Mouse (Mus musculus) embryonic facial prominence, embryonic 13.5 days (tissue): Measurements from ENCODE around the gene Psme1. TPM values are rescaled to one million over a fixed set of nuclear protein-coding genes. Genes with fewer than 3 reads are reported as not detected.

Experiments
- ATAC-seq: fragments of 200-750 bp; cut with Nextera tagmentation; 2 replicates; pipeline ENCODE4 v1.8.0; 2017; ENCODE audit warnings: low read depth; ENCODE audit not compliant: insufficient number of reproducible peaks, insufficient read depth, low FRiP score, low TSS enrichment
- H3K27ac ChIP-seq: fragments of 300-500 bp; sonication (generic); 2 replicates; pipeline ENCODE4 v1.5.1; 2015; ENCODE audit warnings: moderate library complexity, mild to moderate bottlenecking, inconsistent platforms
- H3K27me3 ChIP-seq: fragments of 300-500 bp; sonication (generic); 2 replicates; pipeline ENCODE4 v1.6.1; 2015; ENCODE audit warnings: mild to moderate bottlenecking, inconsistent platforms
- H3K36me3 ChIP-seq: fragments of 300-500 bp; sonication (generic); 2 replicates; pipeline ENCODE4 v1.6.1; 2015; ENCODE audit warnings: mild to moderate bottlenecking, inconsistent platforms
- H3K4me1 ChIP-seq: fragments of 300-500 bp; sonication (generic); 2 replicates; pipeline ENCODE4 v1.6.1; 2015; ENCODE audit warnings: inconsistent platforms
- H3K4me2 ChIP-seq: fragments of 300-500 bp; sonication (generic); 2 replicates; pipeline ENCODE4 v1.6.1; 2015; ENCODE audit warnings: moderate library complexity, mild to moderate bottlenecking, inconsistent platforms
- H3K4me3 ChIP-seq: fragments of 300-500 bp; sonication (generic); 2 replicates; pipeline ENCODE4 v1.5.1; 2015; ENCODE audit warnings: mild to moderate bottlenecking, inconsistent platforms
- H3K9ac ChIP-seq: fragments of 300-500 bp; sonication (generic); 2 replicates; pipeline ENCODE4 v1.6.1; 2015; ENCODE audit warnings: mild to moderate bottlenecking, inconsistent platforms
- H3K9me3 ChIP-seq: fragments of 300-500 bp; sonication (generic); 2 replicates; pipeline ENCODE4 v1.6.1; 2016; ENCODE audit warnings: inconsistent platforms
- WGBS: fragments of 180-500 bp; shearing (Covaris S2); methylation state at CpG from one replicate; pipeline ENCODE4 v1.1.7; 2015; ENCODE audit warnings: mixed read lengths; 5-methylcytosine and 5-hydroxymethylcytosine counted together
- polyA plus RNA-seq: library from polyadenylated mRNA; unstranded; fragments of >200 nt; fragmentation: Nextera tagmentation; extraction: Ambion mirVana; gene quantifications from 2 replicates; pipeline ENCODE4 v1.2.1, GENCODE M21; 2015

Gene Psme1
- polyA plus RNA-seq, 1 experiment from 2014 or later = 152 TPM

- Histone ChIP-seq H3K4me2 (no peak overlapping the region), H3K4me1 (peaks cover 27% of the 10 kb centered on the region), H3K27me3 (peaks cover 9% of the 10 kb centered on the region; the same call in 1 of the 2 replicates), H3K9me3 (no peaks in the 10 kb centered on the region), H3K27ac (no peak overlapping the region), H3K36me3 (peaks cover 36% of the 10 kb centered on the region), H3K4me3 (no peak overlapping the region), H3K9ac (no peak overlapping the region)
- 94% methylated on average over 2 of the region's 2 CpGs for WGBS
- no peak for ATAC-seq
Measured at GRCm38 (mm10) chr14:55586149-55586548, 8.2 kb downstream of the Psme1 start.

GRCm38 (mm10) chr14:55589271-55589670, 11.3 kb downstream of the Psme1 start:
- WGBS = 98% methylated on average over 5 of the region's 5 CpGs
- Histone ChIP-seq H3K27me3 (peaks cover 7% of the 10 kb centered on the region; the same call in 1 of the 2 replicates), H3K4me2 (no peak overlapping the region), H3K4me1 (peaks cover 42% of the 10 kb centered on the region), H3K4me3 (no peak overlapping the region), H3K36me3 (peaks cover 33% of the 10 kb centered on the region), H3K9ac (peak overlapping the region; percentile 27; the same call in 1 of the 2 replicates), H3K9me3 (no peaks in the 10 kb centered on the region), H3K27ac (no peak overlapping the region)
- ATAC-seq = no peak

- peak overlapping the region; percentile 96 for H3K27ac ChIP-seq
Measured at GRCm38 (mm10) chr14:55589771-55590448, 12.0 kb downstream of the Psme1 start.

GRCm38 (mm10) chr14:55590748-55591330, 12.9 kb downstream of the Psme1 start, which contains the start of gene Psme2:
Gene Psme2 (minus strand): TSS chr14:55591113.
- Histone ChIP-seq H3K27ac (peak within 1 kb of the TSS; percentile 96), H3K27me3 (no peaks in the 10 kb centered on the region), H3K4me1 (peaks cover 28% of the 10 kb centered on the region), H3K9ac (peak within 1 kb of the TSS; percentile 92), H3K36me3 (peaks cover 47% of the 10 kb centered on the region), H3K4me3 (peak within 1 kb of the TSS; percentile 92), H3K9me3 (no peaks in the 10 kb centered on the region), H3K4me2 (peak within 1 kb of the TSS; percentile 97)
- peak; percentile 95 for ATAC-seq
- under 1% methylated on average over 22 of the region's 22 CpGs for WGBS

More at GRCm38 (mm10) chr14:55589771-55590448, 12.0 kb downstream of the Psme1 start:
- Histone ChIP-seq H3K9ac (peak overlapping the region; percentile 92), H3K9me3 (no peaks in the 10 kb centered on the region), H3K36me3 (peaks cover 38% of the 10 kb centered on the region), H3K4me2 (peak overlapping the region; percentile 97), H3K4me3 (peak overlapping the region; percentile 92), H3K4me1 (peaks cover 36% of the 10 kb centered on the region), H3K27me3 (0 out of 2 replicates have a peak, but pooled peaks cover under 1% of the 10 kb centered on the region)
- 84% methylated on average over 11 of the region's 11 CpGs for WGBS
- ATAC-seq = no peak

GRCm38 (mm10) chr14:55591331-55591891, 13.5 kb downstream of the Psme1 start, which contains the start of gene Rnf31:
Gene Rnf31 (plus strand): TSS chr14:55591708.
- Histone ChIP-seq H3K9me3 (no peaks in the 10 kb centered on the region), H3K27me3 (no peaks in the 10 kb centered on the region), H3K4me3 (peak within 1 kb of the TSS; percentile 92), H3K4me2 (peak within 1 kb of the TSS; percentile 97), H3K36me3 (peaks cover 53% of the 10 kb centered on the region), H3K27ac (peak within 1 kb of the TSS; percentile 96), H3K9ac (peak within 1 kb of the TSS; percentile 92), H3K4me1 (peaks cover 28% of the 10 kb centered on the region)
- under 1% methylated on average over 33 of the region's 33 CpGs for WGBS
- peak; percentile 85 for ATAC-seq

DNA sequence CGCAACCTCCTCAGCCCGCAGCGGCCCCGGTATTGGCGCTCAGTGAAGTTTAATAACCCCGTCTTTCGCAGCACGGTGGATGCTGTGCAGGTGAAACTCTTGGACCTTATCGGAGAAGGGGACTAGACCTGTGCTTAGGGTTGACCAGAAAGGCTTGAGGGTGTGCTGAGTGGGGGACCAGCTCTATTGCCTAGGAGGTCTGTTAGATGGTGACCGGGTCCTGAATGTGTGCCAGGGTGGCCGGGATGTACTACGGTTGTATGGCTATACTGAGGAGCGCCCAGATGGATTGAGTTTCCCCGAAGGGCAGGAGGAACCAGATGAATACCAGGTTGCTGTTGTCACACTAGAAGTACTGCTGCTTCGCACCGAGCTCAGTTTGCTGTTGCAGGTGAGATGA, 14.3 kb downstream of the Psme1 start:
- peaks cover 57% of the 10 kb centered on the region for H3K36me3 ChIP-seq
- peaks cover 28% of the 10 kb centered on the region for H3K4me1 ChIP-seq
- no peaks in the 10 kb centered on the region for H3K9me3 ChIP-seq
- peak overlapping the region; percentile 92 for H3K4me3 ChIP-seq
- peak overlapping the region; percentile 96; the same call in 1 of the 2 replicates for H3K27ac ChIP-seq
- 3% methylated on average over 16 of the region's 16 CpGs for WGBS
- no peak for ATAC-seq
- no peaks in the 10 kb centered on the region for H3K27me3 ChIP-seq
- peak overlapping the region; percentile 97 for H3K4me2 ChIP-seq
- H3K9ac ChIP-seq = peak overlapping the region; percentile 92

- 0 out of 2 replicates have a peak overlapping the region, but pooled peaks have one; percentile 17 for H3K9ac ChIP-seq
- H3K4me3 ChIP-seq = no peak overlapping the region
- no peak for ATAC-seq
- H3K4me1 ChIP-seq = peaks cover 16% of the 10 kb centered on the region
- H3K36me3 ChIP-seq = peaks cover 66% of the 10 kb centered on the region
- 82% methylated on average over 13 of the region's 13 CpGs for WGBS
- no peaks in the 10 kb centered on the region for H3K27me3 ChIP-seq
- H3K9me3 ChIP-seq = no peaks in the 10 kb centered on the region
- no peak overlapping the region for H3K4me2 ChIP-seq
- H3K27ac ChIP-seq = no peak overlapping the region
Measured at GRCm38 (mm10) chr14:55596036-55596690, 18.2 kb downstream of the Psme1 start.

GRCm38 (mm10) chr14:55598521-55599390, 20.8 kb downstream of the Psme1 start:
- ATAC-seq = no peak
- H3K36me3 ChIP-seq = peaks cover 89% of the 10 kb centered on the region
- WGBS = 95% methylated on average over 21 of the region's 21 CpGs

DNA sequence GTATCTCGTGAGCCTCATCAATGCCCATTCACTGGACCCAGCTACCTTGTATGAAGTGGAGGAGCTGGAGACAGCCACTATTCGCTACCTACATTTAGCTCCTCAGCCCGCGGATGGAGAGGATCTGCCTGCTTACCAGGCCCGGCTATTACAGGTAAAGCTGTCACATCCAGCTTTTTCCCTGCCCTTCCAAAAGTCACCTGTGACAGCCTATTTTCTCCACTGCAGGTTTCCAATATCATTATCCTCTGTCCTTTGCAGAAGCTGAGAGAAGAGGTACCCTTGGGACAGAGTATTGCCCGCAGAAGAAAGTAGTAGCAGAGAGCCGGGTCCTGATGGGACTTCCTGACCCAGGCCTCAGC, 25.3 kb downstream of the Psme1 start, which contains the start of gene Irf9:
Gene Irf9 (plus strand): TSS at position 301 of the 362 bp plus-strand sequence.
- Histone ChIP-seq H3K36me3 (peaks cover 78% of the 10 kb centered on the region), H3K9me3 (no peaks in the 10 kb centered on the region), H3K27ac (peak within 1 kb of the TSS; percentile 72), H3K9ac (peak within 1 kb of the TSS; percentile 70), H3K4me3 (peak within 1 kb of the TSS; percentile 44), H3K27me3 (no peaks in the 10 kb centered on the region), H3K4me2 (peak within 1 kb of the TSS; percentile 62), H3K4me1 (peaks cover 15% of the 10 kb centered on the region)
- WGBS = 83% methylated on average over 7 of the region's 7 CpGs
- ATAC-seq = no peak

More at GRCm38 (mm10) chr14:55598521-55599390, 20.8 kb downstream of the Psme1 start:
- Histone ChIP-seq H3K27ac (no peak overlapping the region), H3K9me3 (no peaks in the 10 kb centered on the region), H3K9ac (0 out of 2 replicates have a peak overlapping the region, but pooled peaks have one; percentile 3), H3K4me1 (peaks cover 7% of the 10 kb centered on the region), H3K27me3 (no peaks in the 10 kb centered on the region), H3K4me2 (no peak overlapping the region), H3K4me3 (no peak overlapping the region)

DNA sequence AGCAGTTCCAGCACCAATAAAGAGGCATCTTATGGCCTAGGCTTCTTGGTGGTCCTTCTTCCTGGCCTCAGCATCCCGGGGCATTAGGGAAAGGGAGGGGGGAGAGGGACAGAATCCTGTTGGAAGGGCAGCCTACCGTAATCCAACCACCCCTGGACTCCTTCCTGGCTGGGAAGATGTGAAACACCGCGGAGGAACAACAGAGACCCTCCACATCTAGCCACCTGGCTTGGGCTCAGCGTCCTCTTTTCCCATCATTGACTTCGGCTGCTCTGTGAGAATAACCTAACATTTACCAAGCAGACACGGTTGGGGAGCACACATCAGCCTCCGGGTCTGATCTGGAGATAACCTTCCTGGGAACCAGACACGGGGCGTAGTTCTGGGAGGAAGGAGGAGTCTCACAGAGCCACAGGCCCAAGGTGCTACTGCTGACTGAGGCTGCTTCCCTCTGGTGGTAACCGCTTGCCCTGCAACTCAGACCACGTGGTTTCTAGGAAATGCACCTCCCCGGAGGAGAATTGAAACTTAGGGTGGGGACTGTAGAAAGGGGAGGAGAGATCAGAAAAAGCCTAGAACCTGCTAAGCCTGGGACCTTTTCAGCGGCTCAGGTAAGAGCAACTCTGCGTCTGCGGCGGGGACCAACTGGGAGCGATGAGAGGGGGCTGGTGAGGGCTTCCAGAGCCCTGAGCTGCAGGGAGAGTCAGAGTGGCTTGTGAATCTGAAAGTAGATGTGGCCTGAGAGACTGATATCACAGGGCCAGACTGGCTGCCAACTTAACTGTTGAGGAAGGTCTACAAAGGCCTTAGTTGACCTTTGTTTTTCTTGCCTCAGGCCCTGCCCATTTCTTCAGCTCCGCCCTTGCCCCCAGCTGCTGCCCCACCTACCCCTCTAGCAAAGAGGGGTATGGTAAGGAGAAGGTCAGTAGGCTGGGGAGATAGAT, 26.0 kb downstream of the Psme1 start:
- H3K9me3 ChIP-seq = no peaks in the 10 kb centered on the region
- H3K27ac ChIP-seq = peak overlapping the region; percentile 72
- peak overlapping the region; percentile 44 for H3K4me3 ChIP-seq
- ATAC-seq = peak; percentile 83
- peaks cover 15% of the 10 kb centered on the region for H3K4me1 ChIP-seq
- peaks cover 78% of the 10 kb centered on the region for H3K36me3 ChIP-seq
- peak overlapping the region; percentile 70 for H3K9ac ChIP-seq
- peak overlapping the region; percentile 62 for H3K4me2 ChIP-seq
- WGBS = 16% methylated on average over 19 of the region's 19 CpGs
- no peaks in the 10 kb centered on the region for H3K27me3 ChIP-seq
